Mouse (Mus musculus) megakaryocyte, adult 5-6 weeks (primary cell): Measurements from ENCODE around the gene Dap. TPM values are rescaled to one million over a fixed set of nuclear protein-coding genes. Genes with fewer than 3 reads are reported as not detected.

Experiments
- ATAC-seq: 2 replicates; pipeline ENCODE4 v1.8.0; 2016; ENCODE audit warnings: mild to moderate bottlenecking, inconsistent platforms; ENCODE audit not compliant: poor library complexity, severe bottlenecking
- total RNA-seq, 2 experiments: library from RNA; stranded (forward) in 1 of 2; stranded (reverse) in 1 of 2; fragments of 153-499, 151-499 nt in 1 of 2; fragments of 221-1000, 200-1000 nt in 1 of 2; gene quantifications; 2 replicates each; pipeline versions ENCODE4 v1.2.3 to v1.2.4; 2015 to 2017

Gene Dap
- total RNA-seq, 2 experiments from 2014 or later: 63.1 to 91.4 TPM

DNA sequence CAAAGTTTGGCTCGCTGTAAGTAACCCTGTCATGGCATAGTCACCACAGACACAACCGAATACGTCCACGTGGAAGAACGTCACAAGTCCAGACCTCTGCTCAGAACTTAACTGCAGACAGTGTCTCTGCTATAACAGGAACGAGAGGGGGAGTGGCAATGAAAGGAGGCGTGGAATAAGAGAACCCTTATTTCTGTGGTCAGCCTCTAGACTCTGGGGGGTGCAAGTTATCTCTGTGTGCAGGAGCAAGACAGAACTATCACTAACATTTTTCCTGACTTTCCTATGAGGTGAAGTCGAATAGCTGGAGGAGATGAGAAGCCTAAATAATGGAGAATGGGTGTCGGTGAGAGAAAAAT, 12.4 kb downstream of the Dap start:
- ATAC-seq: no peak

DNA sequence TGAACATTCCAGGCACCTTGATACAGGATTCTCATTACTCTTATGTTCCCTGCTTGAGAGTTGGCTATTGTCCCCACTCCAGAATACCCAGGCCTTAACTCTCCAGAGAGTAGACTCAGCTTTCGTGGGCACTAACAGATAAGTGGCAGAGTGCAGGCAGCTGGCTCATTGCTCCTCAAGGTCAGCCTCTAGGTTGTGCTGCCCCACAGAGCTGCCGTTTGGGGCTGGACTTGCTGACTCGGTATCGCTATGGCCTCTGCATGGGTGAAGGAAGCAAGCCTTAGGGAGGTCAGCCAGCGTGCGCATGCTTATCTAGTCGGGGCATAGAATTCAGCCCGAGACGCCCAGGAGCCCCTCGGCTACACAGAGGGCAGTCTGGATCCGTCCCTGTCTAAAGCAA, 13.3 kb downstream of the Dap start:
- no peak for ATAC-seq

DNA sequence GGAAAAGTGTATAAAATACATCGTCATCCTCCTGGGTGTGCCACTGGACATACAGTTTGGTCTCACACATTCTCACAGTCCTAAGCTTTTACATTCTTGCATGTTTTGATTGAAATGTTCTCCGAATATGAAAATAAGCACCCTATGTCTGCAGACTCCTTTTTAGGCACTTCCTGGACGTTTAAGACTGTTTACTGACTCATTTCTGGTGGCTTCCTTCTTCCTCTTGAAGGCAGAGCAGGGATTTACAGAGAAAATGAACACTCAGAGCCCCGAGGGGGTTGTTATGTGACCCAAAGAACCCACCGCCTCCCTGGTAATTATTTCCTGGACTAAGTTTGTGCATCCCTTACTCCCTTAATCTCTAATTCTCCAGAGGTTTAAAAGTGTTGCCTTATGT, 13.8 kb downstream of the Dap start:
- no peak for ATAC-seq

DNA sequence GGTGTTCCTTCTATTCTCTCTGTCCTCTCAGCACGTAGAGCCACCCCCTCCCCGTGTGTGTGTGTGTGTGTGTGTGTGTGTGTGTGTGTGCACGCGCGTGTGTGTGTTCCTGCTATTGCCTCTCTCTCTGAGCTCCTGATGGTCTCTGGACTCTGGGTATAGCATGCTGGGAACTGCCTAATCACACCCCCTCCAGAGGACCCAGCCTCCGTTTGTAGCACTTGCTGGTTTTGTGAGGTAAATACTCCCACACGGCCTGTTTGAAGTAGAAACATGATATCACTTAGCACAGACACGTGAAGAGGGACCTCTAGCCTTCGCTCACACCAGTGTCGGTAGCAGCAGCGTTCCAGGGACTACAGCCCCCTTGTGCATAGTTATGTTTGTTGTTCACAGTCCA, 14.5 kb downstream of the Dap start:
- ATAC-seq: no peak

DNA sequence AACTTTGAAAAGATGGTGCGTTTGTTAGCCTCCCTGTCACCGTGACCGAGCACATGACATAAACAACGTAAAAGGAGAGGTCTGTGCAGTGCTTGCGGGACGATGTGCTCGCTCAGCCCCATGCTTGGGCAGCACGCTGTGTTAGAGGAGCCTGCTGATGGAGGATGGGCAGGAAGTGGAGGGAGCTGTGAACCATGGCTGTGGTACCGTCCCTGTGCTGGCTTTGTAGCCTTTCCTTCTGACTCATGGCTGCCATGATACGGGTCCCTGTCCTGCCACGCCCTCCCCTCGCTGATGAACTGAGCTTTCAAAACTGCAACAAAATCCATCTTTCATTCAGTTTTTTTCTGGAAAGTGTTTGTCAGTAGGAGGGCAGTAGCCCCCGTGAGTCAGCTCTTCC, 15.6 kb downstream of the Dap start:
- no peak for ATAC-seq

DNA sequence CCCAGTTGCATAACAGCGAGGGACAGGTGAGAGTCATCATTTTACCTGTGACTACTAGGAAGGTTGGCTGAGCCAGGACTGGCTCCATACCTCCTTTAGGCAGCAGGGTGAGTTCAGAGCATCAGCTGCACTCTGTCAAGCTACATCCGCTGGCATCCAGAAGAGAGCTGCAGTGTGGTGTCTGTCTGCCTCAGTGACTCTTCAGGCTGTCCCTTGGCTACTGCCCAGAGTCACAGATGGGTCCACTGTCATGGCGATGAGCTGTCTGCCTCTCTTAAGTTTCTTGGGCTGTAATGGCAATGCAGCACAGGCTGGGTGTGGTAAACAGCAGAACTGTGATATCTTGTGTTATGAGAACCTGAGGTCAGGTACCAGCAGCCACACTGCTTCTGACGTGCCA, 16.1 kb downstream of the Dap start:
- no peak for ATAC-seq

DNA sequence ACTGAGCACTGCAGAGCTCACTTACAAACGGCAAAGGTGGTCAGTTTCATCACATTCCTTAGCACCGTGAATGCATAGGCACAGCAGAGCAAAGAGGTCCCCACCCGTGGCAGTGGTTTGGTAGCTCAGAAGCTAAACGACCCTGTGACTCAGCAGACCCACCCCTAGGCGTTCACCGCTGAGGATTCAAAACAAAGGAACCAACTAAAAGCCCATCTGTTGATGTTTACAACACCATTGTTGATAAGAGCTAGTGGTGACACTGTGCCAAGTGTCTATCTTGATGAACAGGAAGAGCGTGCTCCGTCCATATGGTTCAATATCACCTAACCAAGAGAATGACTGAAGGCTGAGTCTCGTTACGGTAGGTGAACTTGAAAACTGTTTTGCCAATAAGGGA, 19.1 kb downstream of the Dap start:
- ATAC-seq: 0 out of 2 replicates have a peak, but pooled peaks have one; percentile 20

DNA sequence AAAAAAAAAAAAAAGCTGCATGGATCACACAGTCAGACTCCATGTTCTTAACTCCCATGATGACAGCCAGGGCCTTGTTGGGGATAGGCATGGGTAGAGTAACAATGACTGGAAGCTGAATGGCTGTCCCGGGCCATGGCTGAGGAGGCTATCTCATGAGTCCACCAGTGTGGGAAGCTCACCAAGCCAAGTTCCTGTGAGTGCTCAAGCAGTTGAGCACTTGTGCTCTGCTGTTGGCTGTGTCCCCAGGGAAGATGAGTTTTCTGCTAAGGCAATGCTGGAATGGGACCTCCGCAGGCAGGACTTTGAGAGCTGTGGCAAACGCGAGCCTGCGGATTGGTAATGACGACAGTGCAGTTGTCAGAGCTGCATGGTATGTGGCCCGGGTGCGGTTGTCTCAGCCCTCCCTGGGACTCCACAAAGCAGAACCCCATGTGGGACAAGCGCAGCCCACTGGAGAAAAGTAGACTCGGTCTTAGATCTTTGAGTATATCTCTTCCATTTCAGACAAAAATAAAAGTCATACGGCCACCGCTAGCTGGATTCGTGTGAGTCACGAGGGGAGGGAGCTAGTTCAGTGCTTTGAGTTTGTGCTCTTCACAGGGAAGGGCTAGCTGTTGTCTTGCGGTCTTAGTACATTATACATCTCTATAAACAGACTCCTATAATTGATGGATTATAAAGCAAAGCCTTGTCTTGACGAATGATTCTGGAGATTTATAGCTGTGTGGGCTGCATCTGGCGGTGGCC, 20.8 kb downstream of the Dap start:
- no peak for ATAC-seq

DNA sequence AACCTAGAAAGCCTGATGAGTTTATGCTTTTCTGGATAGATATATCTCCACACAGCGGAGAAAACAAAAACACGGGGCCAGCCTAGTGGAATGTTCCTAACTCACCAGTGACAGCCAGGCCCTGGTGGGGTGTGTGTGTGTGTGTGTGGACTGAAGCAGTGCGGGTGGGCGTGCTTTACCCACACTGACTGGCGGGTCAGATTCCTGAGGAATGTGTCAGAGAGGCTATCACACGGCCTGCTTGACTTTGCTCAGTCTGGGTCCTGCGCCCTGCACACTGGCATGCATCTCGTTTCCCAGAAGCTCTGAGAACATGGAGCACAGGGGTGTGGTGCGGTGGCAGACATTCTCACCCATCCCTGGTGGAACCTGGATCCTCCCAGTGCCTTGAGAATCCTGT, 21.8 kb downstream of the Dap start:
- no peak for ATAC-seq

DNA sequence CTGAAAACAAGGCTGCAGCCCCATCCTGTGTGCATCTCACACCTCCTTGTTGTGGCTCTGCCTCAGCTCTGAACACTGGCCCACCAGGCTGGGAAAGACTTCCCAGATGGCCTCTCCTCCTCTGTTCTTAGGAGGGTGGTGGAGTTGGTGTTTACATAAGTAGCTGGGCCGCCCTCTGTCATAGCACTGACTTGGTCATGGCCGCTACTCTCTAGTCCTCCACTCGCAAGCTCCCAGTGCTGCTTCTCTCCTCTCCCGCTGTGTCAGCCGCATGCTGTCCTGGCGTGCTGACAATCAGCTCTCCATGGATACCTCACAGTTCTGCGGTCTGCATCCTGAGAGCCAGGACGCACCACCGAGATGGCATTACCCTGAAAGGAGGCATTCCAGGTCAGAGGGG, 22.9 kb downstream of the Dap start:
- no peak for ATAC-seq

DNA sequence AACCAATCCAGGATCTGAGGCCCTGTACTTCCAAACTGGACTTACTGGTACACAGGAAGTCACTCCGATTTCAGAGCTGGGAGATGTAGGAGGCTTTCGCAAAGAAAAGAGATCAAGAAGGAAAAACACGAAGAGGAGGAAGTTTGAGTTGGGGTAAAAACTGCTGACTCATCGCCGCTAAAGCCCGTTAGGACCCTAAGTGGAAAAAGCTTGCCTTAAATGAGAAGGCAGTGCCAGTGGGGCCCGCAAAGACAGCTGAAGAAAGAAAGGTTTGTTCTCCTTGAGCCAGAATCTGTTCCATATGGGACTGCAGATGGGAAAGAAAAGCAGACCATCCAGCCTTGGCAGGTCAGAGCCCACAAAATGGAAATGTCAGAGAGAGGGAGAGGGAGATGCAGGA, 24.8 kb downstream of the Dap start:
- peak; percentile 55 for ATAC-seq

DNA sequence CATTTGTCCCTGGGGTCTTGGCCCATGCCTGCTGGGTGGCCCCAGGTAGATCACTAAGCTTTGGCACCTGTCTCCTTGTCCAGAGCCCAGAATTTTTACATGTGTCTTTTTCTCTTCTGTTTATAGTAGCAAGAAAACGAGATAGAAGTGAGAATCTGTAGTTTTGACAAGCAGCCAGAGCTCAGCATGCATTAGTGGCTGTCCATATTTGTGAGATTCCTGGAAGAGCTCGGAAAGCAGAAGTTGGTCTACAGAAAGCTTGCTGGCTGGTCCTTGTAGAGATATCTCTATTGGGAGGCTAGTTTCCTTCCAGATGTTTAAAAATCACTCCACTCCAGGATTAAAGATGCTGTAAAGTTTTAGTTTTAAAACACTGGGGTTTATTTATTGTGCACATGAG, 25.9 kb downstream of the Dap start:
- ATAC-seq: no peak

DNA sequence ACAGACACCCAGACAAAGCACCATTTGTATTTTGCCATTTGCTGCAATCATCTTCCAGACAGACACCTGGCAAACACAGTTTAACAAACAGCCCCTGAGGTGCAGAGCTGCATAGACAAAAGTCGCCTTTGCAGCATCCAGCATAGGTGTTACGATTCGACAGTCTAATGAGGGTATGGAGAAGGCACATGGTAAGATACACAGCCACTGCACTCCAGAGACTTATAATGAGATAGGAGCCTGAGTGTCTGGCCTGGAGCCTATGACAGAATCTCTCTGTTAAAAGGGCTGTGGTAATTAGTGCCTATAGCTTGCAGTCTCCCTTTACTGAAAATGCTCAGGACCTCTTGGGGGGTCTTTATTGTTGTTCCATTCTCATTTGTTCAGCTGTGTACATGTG, 26.6 kb downstream of the Dap start:
- no peak for ATAC-seq

DNA sequence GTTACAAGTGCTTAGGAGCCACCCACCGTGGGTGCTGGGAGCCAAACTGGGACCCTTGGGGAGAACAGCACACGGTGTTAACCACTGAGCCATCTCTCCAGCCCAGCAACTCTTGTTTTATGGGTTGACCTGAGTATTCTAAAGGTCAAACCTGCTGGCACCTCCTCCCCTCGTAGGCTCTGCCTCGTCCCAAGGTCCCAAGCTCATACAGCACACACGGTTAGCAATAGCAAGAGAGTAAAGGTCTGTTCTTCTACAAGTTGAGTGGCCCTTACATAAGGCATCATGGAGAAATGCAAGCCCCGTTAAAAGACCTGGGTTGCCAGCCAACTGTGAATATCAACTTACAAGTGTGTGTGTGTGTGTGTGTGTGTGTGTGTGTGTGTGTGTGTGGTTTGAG, 27.1 kb downstream of the Dap start:
- ATAC-seq: no peak

DNA sequence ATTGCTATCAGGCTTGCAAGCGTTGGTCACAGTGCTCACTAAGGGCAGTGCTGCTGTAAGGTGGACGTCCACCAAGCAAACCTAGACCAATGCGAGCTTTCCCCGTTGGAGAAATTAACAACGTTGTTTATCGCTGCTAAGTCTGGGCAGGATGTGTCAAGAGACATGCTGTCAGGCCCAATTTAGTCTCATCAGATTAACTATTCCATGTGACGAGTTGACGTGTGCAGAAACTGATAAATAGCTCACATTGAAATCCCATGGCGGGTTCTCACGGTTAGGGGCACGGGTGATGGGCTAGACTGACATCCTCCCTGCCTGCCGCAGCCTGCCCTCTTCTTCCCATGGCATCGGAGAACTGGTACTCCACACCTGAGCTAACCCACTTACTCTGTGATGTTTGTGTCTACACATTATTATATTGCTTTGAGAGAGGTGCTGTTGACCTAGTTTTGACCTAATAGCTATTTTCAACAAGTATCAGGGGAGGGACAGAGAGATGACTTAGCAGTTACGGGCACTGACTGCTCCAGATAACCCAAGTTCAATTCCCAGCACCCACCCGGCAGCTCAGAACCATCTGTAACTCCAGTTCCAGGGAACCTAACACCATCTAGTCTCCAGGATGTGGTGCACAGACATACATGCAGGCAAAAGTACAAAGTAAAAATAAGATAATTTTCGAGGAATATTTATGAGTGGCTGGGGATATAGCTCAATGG, 28.6 kb downstream of the Dap start:
- ATAC-seq: no peak

DNA sequence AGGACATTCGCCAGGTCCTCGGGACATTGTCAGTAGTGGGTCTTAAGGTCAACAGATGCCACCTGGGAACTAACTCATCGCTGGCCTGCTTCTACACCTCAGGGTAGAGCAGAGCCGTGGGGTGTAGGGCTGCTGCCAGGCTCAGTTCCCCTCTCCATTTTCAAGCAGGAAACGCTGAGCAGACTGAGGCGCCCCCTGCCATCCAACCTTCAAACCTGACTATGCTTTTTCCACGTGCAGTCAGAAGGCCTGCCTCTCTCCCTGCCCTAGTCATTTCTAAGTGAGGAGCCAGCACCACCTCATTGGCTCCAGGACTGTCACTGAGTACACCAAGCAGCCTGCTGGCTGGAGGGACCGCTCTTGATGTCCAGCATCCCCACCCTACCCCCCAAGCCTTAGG, 29.3 kb downstream of the Dap start:
- ATAC-seq: no peak

DNA sequence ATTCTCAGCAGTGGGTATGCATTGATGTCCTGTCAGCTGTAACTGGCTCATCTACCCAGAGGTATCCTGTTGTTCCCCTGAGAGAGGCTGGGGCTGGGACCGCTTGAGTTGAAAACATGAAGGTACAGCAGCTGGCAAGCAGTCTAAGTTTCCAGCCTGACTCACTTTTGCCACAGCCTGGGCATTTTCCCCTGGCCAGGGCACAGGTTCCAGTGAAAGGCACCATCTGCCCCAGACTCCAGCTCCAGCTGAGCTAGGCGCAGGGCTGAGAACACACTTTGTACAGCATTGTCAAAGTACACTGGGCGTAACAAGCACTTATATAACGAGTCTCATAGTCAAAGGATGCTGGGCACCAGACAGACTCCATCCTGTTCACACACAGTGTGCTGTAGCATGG, 29.8 kb downstream of the Dap start:
- no peak for ATAC-seq

DNA sequence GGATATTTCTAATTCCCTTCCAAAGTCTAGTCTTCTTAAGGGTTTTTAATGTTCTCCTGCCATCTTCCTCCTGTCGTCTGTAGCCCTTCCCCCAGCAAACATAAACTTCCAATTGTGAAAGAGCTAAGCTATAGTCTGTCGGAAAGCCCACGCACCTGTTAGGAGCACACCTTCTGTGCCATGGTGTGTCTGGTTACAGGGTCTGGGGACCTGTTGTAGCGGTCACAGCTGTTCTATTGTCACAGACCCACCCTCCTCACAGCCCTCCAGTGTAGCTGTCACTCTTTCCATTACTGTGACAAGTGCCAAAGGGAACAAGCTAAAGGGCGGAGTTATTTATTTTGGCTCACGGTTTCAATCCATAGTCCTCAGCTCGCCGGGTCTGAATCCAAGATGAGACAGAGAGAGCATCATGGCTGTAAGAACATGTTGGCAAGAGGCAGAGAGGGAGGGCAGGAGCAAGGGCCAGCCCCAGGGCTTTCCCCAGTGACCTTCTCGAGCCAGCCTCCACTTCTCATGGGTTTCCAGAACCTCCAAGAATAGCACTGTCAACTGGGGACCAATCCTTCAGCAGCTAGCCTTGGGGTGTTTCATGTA, 30.9 kb downstream of the Dap start:
- no peak for ATAC-seq

DNA sequence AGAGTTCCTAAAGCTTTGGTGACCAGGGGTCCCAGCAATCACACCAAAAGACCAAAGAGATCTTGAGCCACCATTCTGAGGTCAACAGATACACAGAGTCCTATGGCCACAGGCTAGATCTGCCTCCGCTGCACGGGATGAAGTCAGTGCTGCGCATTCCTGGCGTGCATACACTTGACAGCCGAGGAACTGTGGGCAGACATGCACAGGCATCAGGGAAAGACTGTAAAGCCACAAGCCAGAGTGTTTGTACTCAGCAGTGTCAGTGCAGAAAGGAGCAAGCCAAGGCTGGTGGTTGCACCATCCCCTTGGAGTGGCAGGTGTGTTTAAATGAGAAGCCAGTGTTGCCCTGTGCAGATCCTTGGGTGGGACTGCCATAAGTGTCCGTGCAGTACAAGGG, 31.6 kb downstream of the Dap start:
- no peak for ATAC-seq

DNA sequence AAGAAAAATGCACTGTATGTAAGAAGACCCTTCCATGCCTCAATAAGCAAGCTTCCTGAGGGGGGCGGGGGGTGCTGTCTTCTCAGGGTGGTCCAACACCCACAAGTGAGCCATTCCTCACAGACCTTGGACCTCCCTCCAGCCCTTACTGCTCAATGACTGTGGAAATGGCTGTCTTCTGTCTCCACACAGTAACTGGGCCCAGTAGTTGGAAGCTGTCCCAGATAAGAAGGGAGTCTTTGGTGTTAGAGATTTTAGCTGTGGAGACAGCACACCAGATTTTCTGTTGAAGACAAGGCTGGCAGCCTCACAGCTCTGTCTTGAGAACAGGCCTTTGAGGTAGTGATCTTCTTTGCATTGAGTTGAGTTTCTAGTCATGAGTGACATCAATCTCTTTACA, 33.2 kb downstream of the Dap start:
- no peak for ATAC-seq

DNA sequence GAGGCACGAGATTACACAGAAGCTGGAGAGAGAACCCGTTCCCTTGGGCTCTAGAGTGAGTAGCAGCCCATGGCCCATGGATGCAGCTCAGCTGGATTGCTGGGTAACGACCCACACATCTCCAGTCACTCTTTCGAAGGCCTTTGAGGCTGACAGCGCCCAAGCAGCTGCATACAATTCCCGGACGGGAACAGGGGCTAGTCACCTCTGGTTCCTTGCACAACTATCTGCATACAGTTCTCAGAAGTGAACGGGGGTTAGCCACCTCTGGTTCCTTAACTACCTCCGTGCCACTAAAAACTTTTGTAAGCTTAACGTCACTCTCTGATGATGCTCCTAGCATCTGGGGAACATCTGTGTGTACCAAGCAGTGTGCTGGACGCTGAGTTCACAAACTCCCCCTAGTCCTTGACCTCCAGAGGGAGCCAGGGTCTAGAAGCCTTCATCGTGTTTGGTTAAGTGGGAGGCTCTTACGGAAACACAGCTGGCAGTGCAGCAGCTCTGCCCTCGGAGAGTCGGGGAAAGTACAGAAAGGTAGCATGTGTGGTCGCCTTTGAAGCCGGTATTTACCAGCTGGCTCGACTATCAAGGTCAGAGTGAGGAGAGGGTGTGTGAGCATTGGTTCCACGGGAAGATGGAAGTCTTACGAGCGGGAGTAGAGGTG, 34.0 kb downstream of the Dap start:
- no peak for ATAC-seq
